Mouse (Mus musculus) lung, postnatal 0 days (tissue): ENCODE measurements at regions not wholly inside any gene's neighbourhood (a gene's known extent, or its start where the extent isn't known, plus 50 kb on each side); places are given as distances from the start of the nearest gene placed in this dataset.

Experiments
- ATAC-seq: fragments of 200-750 bp; cut with Nextera tagmentation; 2 replicates; pipeline ENCODE4 v1.8.0; 2017; ENCODE audit warnings: moderate library complexity
- DNase-seq: peaks from one replicate; pipeline ENCODE4 v3.0.0-alpha.2; 2016; ENCODE audit warnings: low spot score
- H3K27ac ChIP-seq: fragments of 300-500 bp; sonication (generic); 2 replicates; pipeline ENCODE4 v1.5.1; 2014; ENCODE audit warnings: antibody characterized with exemption, mild to moderate bottlenecking, low read length, mixed read lengths
- H3K27me3 ChIP-seq: fragments of 300-500 bp; sonication (generic); replicated peaks from 2 replicates; pipeline ENCODE4 v1.6.1; 2014; ENCODE audit warnings: low read length, mixed read lengths; ENCODE audit not compliant: insufficient read depth
- H3K36me3 ChIP-seq: fragments of 300-500 bp; sonication (generic); 2 replicates; pipeline ENCODE4 v1.6.1; 2014; ENCODE audit warnings: low read length, mixed read lengths; ENCODE audit not compliant: insufficient read depth
- H3K4me1 ChIP-seq: fragments of 300-500 bp; sonication (generic); 2 replicates; pipeline ENCODE4 v1.6.1; 2014; ENCODE audit warnings: antibody characterized with exemption, low read depth, low read length, mixed read lengths; ENCODE audit not compliant: insufficient read depth
- H3K4me2 ChIP-seq: fragments of 300-500 bp; sonication (generic); replicated peaks from 2 replicates; pipeline ENCODE4 v1.6.1; 2014; ENCODE audit warnings: low read depth, mild to moderate bottlenecking, low read length, moderate library complexity, mixed read lengths
- H3K4me3 ChIP-seq: fragments of 300-500 bp; sonication (generic); 2 replicates; pipeline ENCODE4 v1.5.1; 2014; ENCODE audit warnings: low read depth, low read length
- H3K9ac ChIP-seq: fragments of 300-500 bp; sonication (generic); replicated peaks from 2 replicates; pipeline ENCODE4 v1.6.1; 2014; ENCODE audit warnings: low read depth, mild to moderate bottlenecking
- H3K9me3 ChIP-seq: fragments of 300-500 bp; sonication (generic); 2 replicates; pipeline ENCODE4 v1.6.1; 2016; ENCODE audit warnings: low read length, mixed read lengths
- CTCF ChIP-seq: IDR thresholded peaks from 2 replicates; pipeline ENCODE4 v1.5.1; 2016; ENCODE audit warnings: antibody characterized with exemption, mild to moderate bottlenecking
- EP300 ChIP-seq: IDR thresholded peaks from 2 replicates; pipeline ENCODE4 v1.6.1; 2016; ENCODE audit warnings: antibody characterized with exemption, mild to moderate bottlenecking, control low read depth
- WGBS: fragments of 180-500 bp; shearing (Covaris S2); extraction: QIAGEN DNeasy Blood & Tissue Kit; methylation state at CpG from one replicate; pipeline ENCODE4 v1.1.7; 2014; 5-methylcytosine and 5-hydroxymethylcytosine counted together

- no peaks in the 10 kb centered on the region for H3K27me3 ChIP-seq
- 86% methylated on average over 4 of the region's 4 CpGs for WGBS
- TF ChIP-seq CTCF = no peak
- no peak for TF ChIP-seq EP300
These were observed 138.6 kb downstream of the H2al1j start for GRCm38 (mm10) chrX:11466191-11466590.

GRCm38 (mm10) chrX:11479696-11480339, 152.2 kb downstream of the H2al1j start:
- H3K4me3 ChIP-seq = no peak overlapping the region
- H3K36me3 ChIP-seq = no peaks in the 10 kb centered on the region
- TF ChIP-seq EP300 = no peak
- no peak for TF ChIP-seq CTCF
- H3K4me1 ChIP-seq = no peaks in the 10 kb centered on the region
- no peak for ATAC-seq
- H3K9me3 ChIP-seq = no peaks in the 10 kb centered on the region
- WGBS = 79% methylated on average over 16 of the region's 16 CpGs
- H3K9ac ChIP-seq = no peak overlapping the region
- H3K27ac ChIP-seq = no peak overlapping the region
- H3K4me2 ChIP-seq = no peak overlapping the region
- DNase-seq = no peak
- no peaks in the 10 kb centered on the region for H3K27me3 ChIP-seq

More at GRCm38 (mm10) chrX:11466191-11466590, 138.6 kb downstream of the H2al1j start:
- Histone ChIP-seq H3K4me3 (no peak overlapping the region), H3K4me2 (no peak overlapping the region), H3K9me3 (no peaks in the 10 kb centered on the region), H3K4me1 (no peaks in the 10 kb centered on the region), H3K9ac (no peak overlapping the region), H3K27ac (no peak overlapping the region), H3K36me3 (no peaks in the 10 kb centered on the region)
- no peak for DNase-seq
- ATAC-seq = no peak

GRCm38 (mm10) chrX:11482141-11482540, 154.5 kb downstream of the H2al1j start:
- DNase-seq (peak; percentile 35), ATAC-seq (peak; percentile 17; the same call in 1 of the 2 replicates)
- no peak overlapping the region for H3K4me2 ChIP-seq
- H3K9me3 ChIP-seq = no peaks in the 10 kb centered on the region
- H3K27ac ChIP-seq = no peak overlapping the region
- 54% methylated on average over 7 of the region's 7 CpGs for WGBS
- H3K36me3 ChIP-seq = no peaks in the 10 kb centered on the region
- H3K9ac ChIP-seq = no peak overlapping the region
- H3K4me3 ChIP-seq = no peak overlapping the region
- H3K4me1 ChIP-seq = no peaks in the 10 kb centered on the region
- H3K27me3 ChIP-seq = no peaks in the 10 kb centered on the region
- TF ChIP-seq CTCF (no peak), EP300 (no peak)

- TF ChIP-seq CTCF = no peak
- no peak for TF ChIP-seq EP300
- Histone ChIP-seq H3K9me3 (no peaks in the 10 kb centered on the region), H3K36me3 (no peaks in the 10 kb centered on the region), H3K4me3 (no peak overlapping the region), H3K27me3 (no peaks in the 10 kb centered on the region), H3K9ac (no peak overlapping the region), H3K4me1 (no peaks in the 10 kb centered on the region), H3K27ac (no peak overlapping the region), H3K4me2 (no peak overlapping the region)
- peak; percentile 15 for DNase-seq
- WGBS = 39% methylated on average over 2 of the region's 2 CpGs
- ATAC-seq = no peak
These were observed 159.0 kb downstream of the H2al1j start for GRCm38 (mm10) chrX:11486588-11486987.

GRCm38 (mm10) chrX:11487876-11488275, 160.3 kb downstream of the H2al1j start:
- H3K27ac ChIP-seq = no peak overlapping the region
- no peak overlapping the region for H3K4me3 ChIP-seq
- TF ChIP-seq EP300 = no peak
- no peak for TF ChIP-seq CTCF
- peak; percentile 75 for ATAC-seq
- no peaks in the 10 kb centered on the region for H3K4me1 ChIP-seq
- no peak overlapping the region for H3K4me2 ChIP-seq
- H3K9me3 ChIP-seq = no peaks in the 10 kb centered on the region
- peak; percentile 55 for DNase-seq
- no peaks in the 10 kb centered on the region for H3K36me3 ChIP-seq
- WGBS = 51% methylated on average over 5 of the region's 5 CpGs
- H3K27me3 ChIP-seq = no peaks in the 10 kb centered on the region
- H3K9ac ChIP-seq = no peak overlapping the region

GRCm38 (mm10) chrX:11490146-11490693, 162.6 kb downstream of the H2al1j start:
- Histone ChIP-seq H3K36me3 (no peaks in the 10 kb centered on the region), H3K4me3 (no peak overlapping the region), H3K9me3 (no peaks in the 10 kb centered on the region), H3K4me1 (no peaks in the 10 kb centered on the region), H3K27me3 (no peaks in the 10 kb centered on the region), H3K4me2 (no peak overlapping the region), H3K27ac (no peak overlapping the region), H3K9ac (no peak overlapping the region)
- ATAC-seq (no peak), DNase-seq (peak; percentile 5)
- WGBS = 55% methylated on average over 5 of the region's 5 CpGs
- no peak for TF ChIP-seq EP300
- TF ChIP-seq CTCF = no peak
